Mouse (Mus musculus): ENCODE results near the gene Clic6.

The Clic6 gene

GRCm38 (mm10) chr16:92580981-92581380 lies 95.4 kb downstream of the Clic6 start:
- ATAC-seq (ENCODE audit: insufficient number of reproducible peaks, low FRiP score, low TSS enrichment), result no peak

- no peak for ATAC-seq (ENCODE audit: insufficient number of reproducible peaks, low FRiP score, low TSS enrichment)
Observed at GRCm38 (mm10) chr16:92581767-92582166, 96.2 kb downstream of the Clic6 start.

- no peak for ATAC-seq (ENCODE audit: insufficient number of reproducible peaks, low FRiP score, low TSS enrichment)
Observed at GRCm38 (mm10) chr16:92587836-92588235, 102.3 kb downstream of the Clic6 start.
